Mouse (Mus musculus): ENCODE data around the gene Hira.
A peak's percentile ranks its signal among the peaks of the same experiment; 100 is the strongest.
"Not testable (repeated sequence)": the region's sequence is repeated elsewhere in the genome, so short reads cannot be mapped to it uniquely, and the experiment has no call there.

Hira gene

DNA sequence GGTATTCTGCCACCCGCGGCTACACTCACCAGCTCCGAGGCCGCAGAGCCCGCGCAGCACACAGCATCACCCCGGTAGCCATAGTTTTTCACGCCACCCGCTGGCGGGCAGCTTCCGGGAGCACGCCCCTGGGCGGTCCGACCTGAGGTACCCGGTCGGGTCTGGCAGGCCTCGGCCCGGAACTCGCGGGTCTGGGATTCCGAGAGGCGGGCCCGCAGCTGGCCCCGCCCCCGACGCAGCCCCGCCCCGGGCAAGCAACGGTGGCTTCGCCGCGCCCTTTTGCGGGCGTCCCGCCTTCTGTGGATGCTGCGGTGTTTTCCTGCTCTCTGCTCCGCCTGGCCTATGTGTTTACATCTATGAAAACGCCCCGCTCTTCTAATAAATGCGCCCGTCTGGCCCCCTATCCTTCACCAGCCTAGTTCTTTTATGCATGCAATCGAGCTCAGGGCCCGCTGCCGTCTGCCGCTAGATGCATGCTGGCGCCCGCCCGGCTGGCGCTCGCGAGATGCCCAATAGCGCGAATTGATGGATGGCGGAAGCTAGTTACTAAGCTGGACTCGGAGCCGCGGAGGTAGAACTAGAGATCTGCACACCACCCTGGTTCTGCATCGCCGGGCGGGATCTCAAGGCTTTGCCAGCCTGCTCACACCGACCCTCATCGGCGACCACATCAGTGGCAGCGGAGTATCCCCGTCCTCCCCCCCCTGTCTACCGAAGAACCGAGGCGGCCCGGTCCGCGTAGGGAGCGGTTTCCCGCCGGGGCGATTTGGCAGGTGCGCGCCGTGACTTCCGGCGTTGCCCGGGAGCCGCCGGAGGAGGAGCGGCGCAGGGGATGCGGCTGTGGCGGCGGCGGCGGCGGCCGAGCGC, at the start of gene Hira, which contains the start of gene Mrpl40:
Gene Hira, plus strand, starts transcription at position 596 of the 867 bp plus-strand sequence.
Gene Mrpl40, minus strand, starts transcription at position 421 of the 867 bp plus-strand sequence.
- DNase-seq (ENCODE audit: extremely low spot score, low read depth, low spot score), result peak; percentile 66

DNA sequence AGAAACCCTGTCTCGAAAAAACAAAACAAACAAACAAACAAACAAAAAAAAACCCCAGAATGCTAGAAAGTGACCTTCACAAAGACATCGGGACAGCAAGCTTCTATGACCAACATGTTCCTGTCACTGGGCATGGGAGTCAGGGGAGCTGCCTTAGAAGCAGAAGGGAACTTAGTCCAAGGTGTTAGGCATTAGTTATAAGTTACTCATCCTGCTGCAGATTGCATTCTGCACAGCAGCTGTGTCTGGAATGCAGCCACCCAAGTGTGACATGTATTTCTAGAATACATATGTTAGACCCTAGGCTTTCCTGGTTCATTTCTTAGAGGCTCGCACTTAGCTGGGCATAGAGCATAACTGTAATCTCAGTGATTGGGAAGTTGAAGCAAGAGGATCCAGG, 48.2 kb upstream of the Hira start:
- no peak for DNase-seq (ENCODE audit: extremely low spot score, low read depth, low spot score)

DNA sequence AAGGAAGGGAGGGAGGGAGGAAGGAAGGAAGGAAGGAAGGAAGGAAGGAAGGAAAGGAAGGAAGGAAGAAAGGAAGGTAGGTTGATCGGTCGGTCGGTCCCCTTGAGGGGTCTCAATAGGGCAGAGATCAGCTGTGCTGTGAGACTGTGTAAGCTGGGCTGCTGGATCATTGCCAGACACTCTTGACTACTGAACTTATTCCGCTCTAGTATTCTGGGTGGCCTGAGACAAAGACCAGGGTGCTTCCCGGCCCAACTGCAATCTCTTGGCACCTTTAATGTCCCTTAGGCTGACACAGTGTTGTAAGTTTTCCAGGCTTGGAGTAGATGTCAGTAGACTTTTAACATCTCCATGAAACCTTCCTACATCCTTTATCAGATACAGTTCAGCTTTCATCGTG, 47.7 kb upstream of the Hira start:
- no peak for DNase-seq (ENCODE audit: extremely low spot score, low read depth, low spot score)

DNA sequence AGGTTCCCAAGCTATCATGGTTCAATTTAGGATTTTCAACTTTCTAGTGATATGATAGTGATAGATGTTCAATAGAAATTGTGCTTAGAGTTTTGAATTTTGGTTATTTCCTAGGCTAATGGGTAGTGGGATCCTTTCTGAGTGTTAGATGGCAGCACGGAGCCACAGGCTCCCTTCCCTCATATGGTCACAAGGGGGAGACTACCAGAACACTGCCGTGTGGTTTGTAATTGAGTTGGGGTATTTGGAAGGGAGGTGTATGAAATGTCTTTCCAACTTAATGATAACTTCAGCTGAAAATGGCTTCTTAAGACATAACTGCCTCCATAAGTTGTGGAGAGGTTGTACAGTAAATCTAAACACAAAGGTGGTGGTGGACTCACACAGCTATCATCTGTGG, 43.4 kb upstream of the Hira start:
- no peak for DNase-seq (ENCODE audit: extremely low spot score, low read depth, low spot score)

DNA sequence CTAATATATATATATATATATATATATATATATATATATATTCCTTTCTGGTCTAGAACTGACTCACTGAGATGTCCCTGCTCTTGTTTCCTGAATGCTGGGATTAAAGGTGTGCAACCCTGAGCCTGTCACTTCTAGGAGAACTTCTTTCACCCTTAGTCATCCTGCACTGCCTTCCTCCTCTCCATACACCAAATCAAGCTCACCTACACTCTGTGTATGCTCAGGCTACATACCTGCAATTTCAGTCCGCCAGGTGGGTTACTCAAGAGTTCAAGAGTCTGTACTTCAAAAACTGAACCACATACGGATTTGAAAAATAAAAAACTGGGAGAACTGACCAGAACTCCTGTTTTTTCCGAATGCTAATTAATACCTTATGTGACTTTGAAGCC, 40.8 kb upstream of the Hira start:
- no peak for DNase-seq (ENCODE audit: extremely low spot score, low read depth, low spot score)

DNA sequence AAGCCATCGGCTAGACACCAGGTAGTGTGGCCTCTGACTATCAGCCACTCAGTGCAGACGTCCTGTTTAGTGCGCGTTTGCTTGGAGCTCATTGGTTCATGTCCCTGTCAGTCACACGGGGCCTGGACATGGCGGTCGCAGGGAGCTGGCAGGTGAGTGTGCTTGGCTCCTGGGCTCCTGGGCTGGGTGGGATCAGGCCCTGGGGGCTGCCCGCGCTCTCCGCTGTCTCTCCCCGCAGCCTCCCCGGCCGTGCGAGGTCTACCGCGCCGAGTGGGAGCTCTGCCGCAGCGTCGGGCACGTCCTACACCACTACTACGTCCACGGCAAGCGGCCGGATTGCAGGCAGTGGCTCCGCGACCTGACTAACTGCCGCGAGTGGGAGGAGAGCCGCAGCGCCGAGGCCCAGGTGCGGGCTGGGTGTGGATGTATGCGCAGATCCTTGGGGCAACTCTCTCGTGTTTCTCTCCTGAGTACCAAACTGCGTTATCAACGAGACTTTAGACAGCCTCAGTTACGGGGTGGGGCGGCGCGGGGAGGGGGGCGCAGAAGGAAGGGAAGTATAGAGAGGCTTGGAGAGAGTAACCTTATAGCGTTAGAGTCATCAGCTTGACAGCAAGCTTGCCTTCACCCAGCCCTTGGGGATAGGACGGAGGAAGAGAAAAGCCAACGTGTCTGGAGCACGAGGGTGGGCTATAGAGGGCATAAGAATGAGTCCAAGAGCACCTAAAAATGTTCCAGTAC, 40.2 kb upstream of the Hira start, which contains the start of the genes 2510002D24Rik and Gm28539:
Gene 2510002D24Rik, plus strand, starts transcription at position 111 of the 741 bp plus-strand sequence.
Gene Gm28539, plus strand, starts transcription at position 117 of the 741 bp plus-strand sequence.
- DNase-seq (ENCODE audit: extremely low spot score, low read depth, low spot score), result peak; percentile 89

DNA sequence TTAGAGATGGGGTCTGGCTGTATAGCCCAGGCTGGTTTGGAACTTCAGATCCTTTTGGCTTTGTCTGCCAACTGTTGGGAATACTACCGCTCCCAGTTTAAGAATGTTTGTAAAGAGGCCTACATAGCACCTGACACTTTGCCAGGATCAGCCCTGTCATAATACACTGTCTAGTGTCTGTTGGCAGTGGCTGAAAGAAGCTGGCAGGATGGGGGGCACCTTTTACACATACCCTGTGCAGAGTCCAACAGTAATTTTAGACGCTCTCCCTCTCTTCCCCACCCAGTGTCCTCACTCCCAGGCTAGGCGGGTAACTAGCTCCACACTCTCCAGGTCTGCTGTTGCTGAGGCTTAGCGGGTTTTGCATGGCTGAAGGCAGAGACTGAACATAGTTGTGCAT, 38.5 kb upstream of the Hira start:
- DNase-seq (ENCODE audit: extremely low spot score, low read depth, low spot score), result no peak

DNA sequence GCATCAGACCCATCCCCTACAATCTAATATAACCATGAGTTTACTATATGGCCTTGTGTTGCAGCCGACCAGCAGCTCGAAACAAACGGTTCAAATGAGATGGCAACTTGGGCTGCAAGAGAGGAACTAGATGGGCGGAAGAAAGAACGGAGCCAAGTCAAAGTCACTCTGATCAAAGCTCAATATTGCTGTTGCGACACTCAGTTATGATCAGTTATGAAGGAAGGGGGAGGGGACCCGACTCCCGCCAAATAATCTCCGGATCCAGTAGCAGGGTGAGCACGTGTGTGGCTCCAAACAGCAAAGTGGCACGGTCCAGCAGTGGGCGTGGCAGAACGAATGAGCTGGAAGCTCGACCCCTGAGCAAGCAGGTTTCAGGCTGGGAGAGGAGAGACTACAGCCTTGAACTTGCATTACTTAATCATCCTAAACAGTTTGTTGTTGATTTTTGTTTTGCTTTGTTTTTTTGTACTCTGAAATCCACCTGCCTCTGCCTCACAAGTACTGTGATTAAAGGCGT, 30.5 kb upstream of the Hira start:
- no peak for DNase-seq (ENCODE audit: extremely low spot score, low read depth, low spot score)

DNA sequence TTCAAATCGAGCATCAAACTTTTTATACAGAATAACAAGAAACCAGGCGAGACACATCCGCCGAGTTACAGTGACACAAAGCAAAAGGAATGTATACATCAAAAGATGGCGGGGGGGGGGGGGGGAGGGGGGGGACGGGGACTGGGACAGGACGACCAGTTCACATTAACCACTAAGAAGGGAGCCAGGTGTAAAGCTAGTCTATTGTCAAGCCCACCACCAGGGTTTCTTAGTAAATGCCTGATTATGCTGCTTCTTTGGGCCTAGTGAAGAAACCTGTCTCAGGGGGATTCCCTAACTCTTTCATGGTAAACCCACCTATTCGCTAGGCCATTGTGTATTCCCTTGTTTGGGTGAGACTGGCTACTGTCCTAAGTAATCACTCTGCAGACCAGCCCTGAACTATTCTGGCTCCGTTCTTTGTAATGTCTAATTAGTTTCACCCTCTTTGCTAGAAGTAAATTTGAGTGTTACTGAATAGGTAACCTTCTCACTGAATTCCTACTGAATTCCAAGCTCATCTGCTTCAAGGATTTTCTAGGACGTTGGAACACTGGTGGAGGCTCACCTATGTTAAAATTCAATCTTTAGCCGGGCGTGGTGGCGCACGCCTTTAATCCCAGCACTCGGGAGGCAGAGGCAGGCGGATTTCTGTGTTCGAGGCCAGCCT, 27.2 kb upstream of the Hira start:
- DNase-seq (ENCODE audit: extremely low spot score, low read depth, low spot score), result not testable (repeated sequence)

DNA sequence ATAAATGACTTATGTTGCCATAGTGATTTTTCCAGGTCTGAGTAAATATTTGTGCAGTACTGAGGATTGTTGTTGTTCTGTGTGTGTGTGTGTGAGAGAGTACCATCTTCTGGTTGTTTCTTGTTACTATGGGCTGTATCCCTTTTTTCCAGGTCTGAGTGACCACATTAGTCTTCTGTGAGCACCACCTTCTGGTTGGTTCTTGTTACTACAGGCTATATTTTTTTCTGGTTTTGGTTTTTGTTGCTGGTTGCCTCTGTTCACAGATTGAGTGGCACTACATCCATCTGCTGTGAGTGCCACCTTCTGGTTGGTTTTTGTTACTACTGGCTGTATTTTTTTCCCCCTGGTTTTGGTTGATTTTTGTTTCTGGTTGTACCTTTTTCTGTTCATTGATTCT, 18.3 kb upstream of the Hira start:
- peak; percentile 24 for DNase-seq (ENCODE audit: extremely low spot score, low read depth, low spot score)

DNA sequence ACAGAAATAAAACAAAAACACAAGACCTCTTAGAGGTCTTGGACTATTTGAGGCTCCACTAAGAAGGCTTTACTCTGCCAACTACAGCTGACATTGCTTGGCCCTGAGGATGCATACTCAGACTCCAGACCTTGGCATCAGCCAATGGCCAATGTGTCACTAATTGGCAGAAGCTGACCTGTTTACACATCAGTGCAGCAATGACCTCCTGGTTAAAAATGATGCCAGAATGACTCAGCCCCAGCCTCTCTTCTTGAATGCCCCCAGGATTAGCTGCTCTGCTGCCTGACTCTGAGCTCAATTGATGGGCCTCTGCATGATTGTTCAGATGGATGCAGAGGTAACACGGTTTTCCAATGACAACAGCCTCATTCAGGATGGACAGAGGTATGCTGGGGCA, 16.7 kb upstream of the Hira start:
- DNase-seq (ENCODE audit: extremely low spot score, low read depth, low spot score), result no peak

DNA sequence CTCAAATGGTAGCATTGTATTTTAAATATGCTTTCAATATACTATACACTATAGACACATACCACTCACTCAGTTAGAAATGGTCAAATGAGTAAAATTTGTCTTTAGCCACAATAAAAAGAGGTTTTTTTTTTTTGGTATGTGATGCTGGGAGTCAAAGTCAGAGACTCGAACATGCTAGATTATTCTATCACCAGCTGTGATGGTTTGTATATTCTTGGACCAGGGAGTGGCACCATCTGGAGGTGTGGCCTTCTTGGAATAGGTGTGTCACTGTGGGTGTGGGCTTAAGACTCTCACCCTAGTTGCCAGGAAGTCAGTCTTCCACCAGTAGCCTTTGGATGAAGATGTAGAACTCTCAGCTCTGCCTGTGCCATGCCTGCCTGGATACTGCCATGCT, 6.3 kb upstream of the Hira start:
- DNase-seq (ENCODE audit: extremely low spot score, low read depth, low spot score), result not testable (repeated sequence)

DNA sequence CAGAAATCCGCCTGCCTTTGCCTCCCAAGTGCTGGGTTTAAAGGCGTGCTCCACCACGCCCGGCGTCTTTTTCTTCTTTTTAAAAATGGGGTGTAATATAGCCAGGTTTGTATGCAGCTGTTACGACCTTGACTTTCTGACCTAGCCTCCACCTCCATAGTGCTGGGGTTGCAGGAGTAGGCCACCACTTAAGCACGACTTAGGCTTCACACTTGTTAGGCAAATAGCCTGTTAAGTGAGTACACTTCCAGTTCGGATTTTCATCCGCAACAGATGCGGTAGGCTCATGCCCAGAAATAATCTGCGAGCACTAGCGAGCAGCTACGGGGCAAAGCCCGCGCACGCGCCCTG, 771 bp upstream of the Hira start:
- DNase-seq (ENCODE audit: extremely low spot score, low read depth, low spot score), result peak; percentile 26

DNA sequence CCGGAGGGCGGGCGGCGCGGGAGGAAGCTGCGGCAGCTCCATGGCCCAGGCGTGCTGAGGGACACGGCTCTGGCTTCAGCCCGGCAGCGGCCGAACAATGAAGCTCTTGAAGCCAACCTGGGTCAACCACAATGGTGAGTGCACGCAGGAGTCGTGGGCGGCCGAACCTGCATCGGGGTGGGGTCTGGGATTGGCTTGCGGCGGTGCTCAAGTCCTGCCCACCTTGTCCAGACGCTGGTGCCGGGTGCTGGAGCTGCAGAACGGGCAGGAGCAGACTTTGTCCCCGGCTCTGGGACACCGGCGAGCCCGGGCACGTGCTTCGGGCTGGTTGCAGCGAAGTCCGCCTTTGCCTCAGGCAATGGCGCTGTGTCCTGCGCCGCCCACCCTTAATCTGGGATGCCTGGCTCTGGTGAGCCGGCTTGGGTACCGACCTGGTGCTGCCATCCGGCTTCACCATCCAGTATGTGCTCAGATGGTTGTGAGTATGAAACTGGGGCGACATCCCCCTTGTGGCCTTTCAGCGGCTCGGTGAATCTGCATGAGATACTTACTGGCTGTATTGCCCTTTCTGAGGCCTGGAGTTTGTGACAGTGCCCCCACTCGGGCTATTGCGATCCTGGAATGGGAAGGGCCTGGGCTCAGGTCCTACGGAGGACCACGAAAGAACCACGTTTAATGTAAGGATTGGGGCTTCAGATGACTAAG, 701 bp downstream of the Hira start:
- peak; percentile 22 for DNase-seq (ENCODE audit: extremely low spot score, low read depth, low spot score)

DNA sequence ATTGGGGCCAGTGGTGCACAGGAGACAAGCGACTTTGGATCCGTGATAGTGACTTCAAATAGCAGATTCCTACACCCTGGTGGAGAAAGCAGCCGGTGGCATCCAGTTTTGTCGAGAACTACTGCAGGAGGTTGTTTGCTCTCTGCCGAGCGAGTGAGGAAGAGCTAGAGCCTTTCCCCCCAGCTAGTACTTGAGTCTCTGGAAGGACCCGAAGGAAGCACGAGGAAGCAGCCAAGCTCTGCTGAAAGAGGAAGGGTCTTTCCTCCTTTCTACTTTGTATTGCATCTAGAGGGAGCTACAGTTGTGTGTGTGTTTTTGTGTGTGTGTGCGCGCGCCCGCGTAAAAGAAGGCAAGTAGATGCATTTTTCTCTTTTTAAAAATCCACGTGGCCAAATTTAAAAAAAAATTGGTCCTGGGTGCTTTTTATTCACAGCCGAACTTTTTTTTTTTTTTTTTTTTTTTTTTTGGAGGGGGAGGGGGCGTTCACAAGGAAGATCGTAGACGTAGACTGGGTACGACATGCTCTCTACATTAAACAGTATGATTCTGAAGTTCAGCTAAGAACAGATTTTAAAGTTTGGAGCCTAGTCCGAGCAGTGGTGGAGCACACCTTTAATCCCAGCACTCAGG, 1.4 kb downstream of the Hira start:
- DNase-seq (ENCODE audit: extremely low spot score, low read depth, low spot score), result no peak

DNA sequence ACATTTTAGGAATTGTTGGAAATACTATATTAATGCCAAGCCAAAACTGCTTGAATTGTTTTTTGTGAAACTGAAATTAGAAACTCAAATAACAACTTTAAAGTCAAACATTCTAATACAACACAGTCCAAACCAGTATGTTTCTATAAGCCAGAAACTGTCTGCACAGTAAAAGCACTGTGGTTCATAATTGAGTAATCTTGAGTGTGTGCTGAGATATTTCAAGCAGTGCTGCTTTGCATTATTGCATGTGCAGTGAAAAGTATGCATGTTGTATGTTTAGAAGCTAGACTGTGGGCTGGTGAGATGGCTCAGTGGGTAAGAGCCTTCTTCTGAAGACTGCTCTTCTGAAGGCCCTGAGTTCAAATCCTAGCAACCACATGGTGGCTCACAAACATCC, 7.2 kb downstream of the Hira start:
- DNase-seq (ENCODE audit: extremely low spot score, low read depth, low spot score), result no peak

DNA sequence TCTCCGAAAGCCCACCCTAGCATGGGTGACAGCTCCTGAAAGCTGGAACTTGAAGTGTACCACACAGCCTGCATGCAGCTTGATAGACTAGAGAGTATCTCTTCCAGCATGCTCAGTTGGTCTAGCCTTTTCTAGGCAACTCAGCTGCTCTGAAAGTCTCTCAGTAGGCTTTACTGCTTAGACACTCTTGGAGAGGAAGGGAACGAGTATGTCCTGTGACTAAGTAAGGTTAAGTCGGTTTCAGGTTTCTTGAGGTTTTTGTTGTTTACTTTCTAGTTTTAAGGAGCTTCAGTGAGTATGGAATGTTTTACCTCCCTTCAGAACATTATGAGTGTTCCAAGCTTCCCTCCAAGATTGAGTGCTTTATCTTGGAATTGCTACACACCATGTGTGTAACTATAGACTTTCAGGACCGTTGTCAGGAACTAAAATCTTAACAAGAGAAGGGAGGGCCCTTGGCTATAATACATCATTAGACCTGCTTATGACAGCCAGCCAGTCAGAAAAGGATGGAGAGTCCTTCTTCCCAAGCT, 17.1 kb downstream of the Hira start:
- DNase-seq (ENCODE audit: extremely low spot score, low read depth, low spot score), result no peak

DNA sequence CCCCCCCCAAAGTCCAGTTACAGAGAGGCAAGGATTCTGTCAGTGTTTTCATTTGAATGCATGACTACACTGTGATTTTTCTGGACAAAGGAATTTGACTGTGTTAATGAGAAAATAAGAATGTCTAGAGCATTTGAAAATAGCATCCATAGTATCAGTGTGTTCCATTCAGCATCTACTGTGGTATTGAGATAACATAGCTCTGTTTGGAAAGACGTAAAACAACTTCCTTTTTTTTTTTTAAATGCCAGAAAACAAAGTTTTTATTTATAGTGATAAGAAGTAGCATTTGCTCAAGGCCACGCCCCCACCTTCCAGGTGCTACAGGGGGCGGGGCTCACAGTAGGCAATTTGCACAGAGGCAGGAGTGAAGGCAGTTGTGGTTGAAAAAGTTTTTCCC, 18.4 kb downstream of the Hira start:
- DNase-seq (ENCODE audit: extremely low spot score, low read depth, low spot score), result no peak

DNA sequence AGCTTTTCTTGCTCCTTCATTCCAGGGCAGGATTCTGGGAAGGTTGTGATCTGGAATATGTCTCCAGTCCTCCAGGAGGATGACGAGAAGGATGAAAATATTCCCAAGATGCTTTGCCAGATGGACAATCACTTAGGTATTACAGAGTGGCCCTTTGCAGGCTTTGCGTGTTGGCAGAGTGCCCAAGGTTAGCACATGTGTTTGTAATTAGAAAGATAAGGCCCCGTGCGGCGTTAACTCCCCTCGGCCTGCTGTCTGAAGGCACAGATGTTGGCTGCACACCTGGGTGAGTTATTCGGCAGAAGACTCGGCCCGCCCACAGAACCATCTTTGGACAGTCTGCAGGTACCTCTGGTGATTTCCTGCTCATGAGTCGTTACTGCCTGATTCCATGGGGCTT, 19.6 kb downstream of the Hira start:
- no peak for DNase-seq (ENCODE audit: extremely low spot score, low read depth, low spot score)

DNA sequence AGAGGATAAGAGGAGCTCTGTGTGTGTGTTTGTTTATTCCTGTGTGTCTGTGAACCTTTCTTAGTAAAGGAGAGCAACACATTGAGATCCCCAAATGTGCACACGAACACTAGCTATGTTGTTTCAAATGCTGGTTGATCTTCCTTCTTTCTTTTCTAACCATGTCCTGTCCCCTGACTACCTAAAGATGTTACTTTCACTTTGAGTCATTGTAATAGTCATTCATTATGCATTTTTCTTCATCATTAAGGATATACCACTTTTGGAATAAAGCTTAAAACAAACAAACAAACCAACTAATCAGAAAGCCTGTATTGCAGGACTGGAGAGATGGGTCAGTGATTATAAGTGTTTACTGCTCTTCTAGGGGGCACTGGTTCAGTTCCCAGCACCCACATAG, 28.8 kb downstream of the Hira start:
- no peak for DNase-seq (ENCODE audit: extremely low spot score, low read depth, low spot score)
